Mouse (Mus musculus): ENCODE measurements around the gene Ndufc1.

DNA sequence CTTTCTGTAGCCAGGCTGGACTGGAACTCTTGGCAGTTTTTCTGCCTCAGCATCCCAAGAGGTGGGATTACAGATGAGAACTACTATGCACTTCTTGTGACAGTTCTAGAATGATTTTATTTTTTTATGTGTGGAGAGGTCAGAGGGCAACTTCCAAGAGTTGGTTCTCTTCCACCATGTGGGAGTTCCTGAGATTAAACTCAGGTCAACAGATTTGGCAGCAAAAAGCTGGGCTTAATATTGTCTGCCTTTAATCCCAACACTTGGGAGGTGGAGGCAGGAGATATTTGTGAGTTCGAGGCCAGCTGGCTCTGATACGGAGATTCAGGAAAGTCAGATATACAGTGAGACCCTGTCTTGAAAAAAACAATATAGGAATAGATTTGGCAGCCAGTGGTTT is 9.2 kb upstream of the Ndufc1 start:
- TF ChIP-seq CTCF (IDR thresholded peaks at IDR 0.05; ENCODE audit: extremely low read depth, insufficient read depth, insufficient read length, insufficient replicate concordance), result no peak
- TF ChIP-seq POLR2A (IDR thresholded peaks at IDR 0.05; ENCODE audit: low read depth, low read length), result no peak
